Mouse (Mus musculus) CD4-positive, CD25-positive, alpha-beta regulatory T cell, adult 4 months (primary cell): ENCODE data around the gene Morc2a. TPM values are rescaled to one million over a fixed set of nuclear protein-coding genes. Genes with fewer than 3 reads are reported as not detected.

Experiments
- ATAC-seq: one replicate; pipeline ENCODE4 v1.8.0; 2017
- polyA plus RNA-seq, 2 experiments: library from polyadenylated mRNA; unstranded; fragments of 100-300 nt; shearing (Covaris generic); gene quantifications; one replicate each; pipeline ENCODE4 v1.2.1; 2017

The Morc2a gene
- polyA plus RNA-seq, 2 experiments from 2014 or later: 8.1 to 10.7 TPM

- ATAC-seq: no peak
Measured at GRCm38 (mm10) chr11:3684723-3685430, 35.9 kb downstream of the Morc2a start.

- no peak for ATAC-seq
Measured at GRCm38 (mm10) chr11:3685431-3685830, 36.4 kb downstream of the Morc2a start.

- no peak for ATAC-seq
Measured at GRCm38 (mm10) chr11:3686318-3686717, 37.3 kb downstream of the Morc2a start.

GRCm38 (mm10) chr11:3686885-3687284, 37.9 kb downstream of the Morc2a start:
- no peak for ATAC-seq

GRCm38 (mm10) chr11:3691746-3692145, 42.8 kb downstream of the Morc2a start:
- no peak for ATAC-seq

- no peak for ATAC-seq
Measured at GRCm38 (mm10) chr11:3696086-3696616, 47.2 kb downstream of the Morc2a start.

- no peak for ATAC-seq
Measured at GRCm38 (mm10) chr11:3697441-3697840, 48.5 kb downstream of the Morc2a start.

GRCm38 (mm10) chr11:3703089-3703992, 54.4 kb downstream of the Morc2a start:
- ATAC-seq: no peak

GRCm38 (mm10) chr11:3704404-3704803, 55.4 kb downstream of the Morc2a start:
- ATAC-seq: no peak

GRCm38 (mm10) chr11:3707057-3707456, 58.1 kb downstream of the Morc2a start:
- ATAC-seq: no peak

- ATAC-seq: no peak
Measured at GRCm38 (mm10) chr11:3710203-3710602, 61.2 kb downstream of the Morc2a start.

- no peak for ATAC-seq
Measured at GRCm38 (mm10) chr11:3714486-3714885, 65.5 kb downstream of the Morc2a start.

- no peak for ATAC-seq
Measured at GRCm38 (mm10) chr11:3716662-3717061, 67.7 kb downstream of the Morc2a start.

- ATAC-seq: no peak
Measured at GRCm38 (mm10) chr11:3722036-3722435, 73.0 kb downstream of the Morc2a start.

GRCm38 (mm10) chr11:3722861-3723260, 73.9 kb downstream of the Morc2a start:
- ATAC-seq: no peak

GRCm38 (mm10) chr11:3723910-3724309, 74.9 kb downstream of the Morc2a start:
- no peak for ATAC-seq

- ATAC-seq: no peak
Measured at GRCm38 (mm10) chr11:3724726-3725125, 75.7 kb downstream of the Morc2a start.

GRCm38 (mm10) chr11:3725331-3726054, 76.5 kb downstream of the Morc2a start:
- ATAC-seq: no peak

- ATAC-seq: no peak
Measured at GRCm38 (mm10) chr11:3727438-3728105, 78.6 kb downstream of the Morc2a start.

GRCm38 (mm10) chr11:3731469-3731868, 82.5 kb downstream of the Morc2a start:
- no peak for ATAC-seq

GRCm38 (mm10) chr11:3733933-3734636, 85.1 kb downstream of the Morc2a start:
- ATAC-seq: no peak

GRCm38 (mm10) chr11:3735715-3736114, 86.7 kb downstream of the Morc2a start:
- ATAC-seq: no peak
